In the genomic region with DNA sequence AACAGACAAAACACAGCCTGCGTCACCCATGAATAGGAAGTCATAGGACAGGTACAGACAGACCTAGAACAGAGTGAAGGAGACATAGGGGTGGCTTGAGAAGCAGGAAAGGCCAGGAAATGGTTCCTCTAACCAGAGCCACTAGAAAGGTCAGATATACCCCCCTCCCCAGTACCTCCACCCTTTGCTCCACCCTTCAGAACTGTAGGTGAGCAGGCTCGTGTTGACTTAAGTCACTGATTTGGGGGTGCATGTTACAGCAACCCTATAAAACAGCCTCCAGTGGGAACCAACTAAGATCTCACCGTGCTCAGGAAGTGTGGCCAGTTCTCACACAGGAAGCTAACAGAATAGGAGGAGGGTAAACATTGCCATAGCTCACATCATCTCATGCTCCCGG, we compare ENCODE assay signal across 29 mouse cellular contexts.
"Had no signal": no experiment of that assay in that cellular context is flagged by ENCODE, and none has a peak within 500 bp of the region (broad histone marks: within the 10 kb centered on the region; RNA-seq: fewer than 3 reads in every experiment).

No protein-coding gene starts in this region.

- DNase-seq: cerebellum, adult 2 months; cerebellum, adult 8-10 months; cerebellum, adult 9-10 months; cerebellum, adult 9-11 months; cerebellum, postnatal 10 days; cerebellum, postnatal 14 days; cerebellum, postnatal 25 days; cerebellum, postnatal 36 days; embryo, embryonic 11 days; forebrain, postnatal 0 days; gastrocnemius, adult 2 months; gastrocnemius, postnatal 10 days; gastrocnemius, postnatal 14 days; gastrocnemius, postnatal 25 days; gastrocnemius, postnatal 36 days; heart, adult 11 months; heart, adult 18-20 months; heart, adult 2 months had no signal

- H3K9me3 ChIP-seq: embryonic facial prominence, embryonic 10.5 days; embryonic facial prominence, embryonic 12.5 days; embryonic facial prominence, embryonic 13.5 days; embryonic facial prominence, embryonic 15.5 days; forebrain, embryonic 10.5 days; forebrain, embryonic 12.5 days; forebrain, embryonic 13.5 days; forebrain, embryonic 15.5 days had no signal

- H3K36me3 ChIP-seq: embryonic facial prominence, embryonic 10.5 days; embryonic facial prominence, embryonic 12.5 days; embryonic facial prominence, embryonic 13.5 days; embryonic facial prominence, embryonic 15.5 days; forebrain, embryonic 10.5 days; forebrain, embryonic 12.5 days; forebrain, embryonic 15.5 days had no signal

- H3K4me1 ChIP-seq: embryonic facial prominence, embryonic 10.5 days; embryonic facial prominence, embryonic 12.5 days; embryonic facial prominence, embryonic 13.5 days; embryonic facial prominence, embryonic 15.5 days; forebrain, embryonic 10.5 days; forebrain, embryonic 12.5 days; forebrain, embryonic 13.5 days; forebrain, embryonic 15.5 days had no signal

- H3K4me3 ChIP-seq: embryonic facial prominence, embryonic 10.5 days; embryonic facial prominence, embryonic 12.5 days; embryonic facial prominence, embryonic 13.5 days; embryonic facial prominence, embryonic 15.5 days; erythroblast, embryonic 14.5 days; forebrain, embryonic 10.5 days; forebrain, embryonic 12.5 days; forebrain, embryonic 13.5 days; forebrain, embryonic 15.5 days; gastrocnemius, adult 2 months; heart, adult 2 months had no signal

- ATAC-seq: forebrain, embryonic 13.5 days; forebrain, embryonic 14.5 days; forebrain, embryonic 15.5 days; forebrain, embryonic 16.5 days; forebrain, postnatal 0 days had no signal

- H3K27me3 ChIP-seq: embryonic facial prominence, embryonic 12.5 days; embryonic facial prominence, embryonic 13.5 days; embryonic facial prominence, embryonic 15.5 days; forebrain, embryonic 12.5 days; forebrain, embryonic 13.5 days; forebrain, embryonic 15.5 days had no signal

- H3K4me2 ChIP-seq: embryonic facial prominence, embryonic 12.5 days; embryonic facial prominence, embryonic 13.5 days; embryonic facial prominence, embryonic 15.5 days; forebrain, embryonic 12.5 days; forebrain, embryonic 13.5 days; forebrain, embryonic 15.5 days had no signal

- H3K9ac ChIP-seq: embryonic facial prominence, embryonic 12.5 days; embryonic facial prominence, embryonic 13.5 days; embryonic facial prominence, embryonic 15.5 days; forebrain, embryonic 12.5 days; forebrain, embryonic 13.5 days; forebrain, embryonic 15.5 days; forebrain, postnatal 0 days had no signal

- H3K27ac ChIP-seq: embryonic facial prominence, embryonic 10.5 days; embryonic facial prominence, embryonic 12.5 days; embryonic facial prominence, embryonic 13.5 days; embryonic facial prominence, embryonic 15.5 days; forebrain, embryonic 10.5 days; forebrain, embryonic 12.5 days; forebrain, embryonic 13.5 days; forebrain, embryonic 15.5 days; gastrocnemius, adult 2 months; heart, adult 2 months had no signal
